Mouse (Mus musculus): Measurements from ENCODE around the gene Lcn10.

DNA sequence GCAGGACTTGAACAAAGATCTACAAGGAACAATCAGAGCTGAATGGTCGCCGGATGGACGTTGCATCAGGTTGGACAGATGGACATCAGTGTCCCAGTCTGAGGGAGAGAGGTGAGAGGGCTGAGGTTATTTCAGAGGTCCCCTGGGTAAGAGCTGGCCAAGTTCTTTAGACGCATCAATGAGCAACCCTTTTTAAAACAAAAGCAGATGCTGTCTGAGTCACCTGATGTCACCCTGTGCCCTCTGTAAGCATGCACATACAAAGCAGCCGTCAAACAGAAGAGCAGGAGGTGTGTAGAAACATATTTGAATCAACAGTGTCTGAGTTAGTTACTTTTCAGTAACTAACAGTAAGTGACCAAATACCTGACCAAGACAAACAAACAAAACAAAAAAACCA, 18.4 kb upstream of the Lcn10 start:
- no peak for TF ChIP-seq CTCF (IDR thresholded peaks at IDR 0.05; ENCODE audit: low read depth, low read length)
- TF ChIP-seq POLR2A (IDR thresholded peaks at IDR 0.05; ENCODE audit: insufficient read depth, low read length), result no peak
- no peak for TF ChIP-seq EP300 (IDR thresholded peaks at IDR 0.05; ENCODE audit: insufficient read depth, low read depth, low read length)
